Mouse (Mus musculus): Measurements from ENCODE around the gene Efcab6. TPM values are rescaled to one million over a fixed set of nuclear protein-coding genes. Genes with fewer than 3 reads are reported as not detected.
A peak's percentile ranks its signal among the peaks of the same experiment; 100 is the strongest.

The Efcab6 gene
- total RNA-seq, 2 experiments from 2014 or later: 0.67 TPM; not detected in 1

DNA sequence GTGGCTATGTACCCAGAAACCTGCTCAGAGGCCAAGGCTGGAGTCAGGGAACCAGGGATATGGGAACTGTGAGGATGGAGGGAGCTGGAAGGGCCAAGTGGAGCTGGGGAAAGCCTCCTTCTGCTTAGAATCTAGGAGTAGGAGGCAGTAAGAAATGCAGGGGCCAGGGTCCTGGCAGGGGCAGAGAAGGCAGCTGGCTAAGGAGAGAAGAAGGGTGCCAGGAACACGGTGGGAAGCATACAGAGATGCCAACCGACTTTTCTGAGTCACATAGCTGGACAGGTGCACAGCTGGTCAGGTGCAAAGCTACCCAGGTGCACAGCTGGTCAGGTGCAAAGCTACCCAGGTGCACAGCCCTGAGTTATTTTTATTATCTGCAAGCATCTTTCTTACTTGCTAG is 187.3 kb downstream of the Efcab6 start:
- no peak for DNase-seq

DNA sequence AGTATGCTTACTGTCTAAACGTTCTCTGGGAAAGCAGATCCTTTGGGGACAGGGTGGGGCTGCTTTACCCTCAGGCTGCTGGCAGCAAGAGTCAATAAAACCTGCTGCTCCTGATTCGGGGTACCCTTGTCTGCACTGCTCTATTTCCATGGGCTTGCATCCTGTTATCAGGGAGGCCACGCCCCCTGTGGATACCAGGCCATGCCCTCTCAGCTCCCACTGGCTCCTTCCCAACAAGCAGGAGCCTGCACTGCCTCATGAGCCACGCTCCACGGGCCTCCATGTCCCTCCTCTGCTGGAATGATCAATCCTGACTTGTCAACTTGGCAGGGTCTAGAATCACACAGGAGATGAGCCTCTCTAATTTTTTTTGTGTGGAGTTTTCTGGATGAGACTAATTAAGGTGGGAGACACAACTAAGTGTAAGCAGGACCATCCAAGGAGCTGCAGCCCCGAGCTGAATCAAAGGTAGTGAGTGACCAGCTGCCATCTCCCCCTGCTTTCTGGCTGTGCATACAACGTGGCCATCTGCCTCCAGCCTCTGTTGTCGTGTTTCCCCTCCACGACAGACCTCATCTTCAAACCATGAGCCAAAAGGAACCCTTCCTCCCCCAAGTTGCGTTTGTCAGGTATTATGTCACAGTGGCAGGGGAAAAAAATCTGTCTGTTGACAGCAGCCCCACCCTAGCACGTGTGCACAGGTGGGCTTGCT is 187.9 kb downstream of the Efcab6 start:
- DNase-seq: no peak

DNA sequence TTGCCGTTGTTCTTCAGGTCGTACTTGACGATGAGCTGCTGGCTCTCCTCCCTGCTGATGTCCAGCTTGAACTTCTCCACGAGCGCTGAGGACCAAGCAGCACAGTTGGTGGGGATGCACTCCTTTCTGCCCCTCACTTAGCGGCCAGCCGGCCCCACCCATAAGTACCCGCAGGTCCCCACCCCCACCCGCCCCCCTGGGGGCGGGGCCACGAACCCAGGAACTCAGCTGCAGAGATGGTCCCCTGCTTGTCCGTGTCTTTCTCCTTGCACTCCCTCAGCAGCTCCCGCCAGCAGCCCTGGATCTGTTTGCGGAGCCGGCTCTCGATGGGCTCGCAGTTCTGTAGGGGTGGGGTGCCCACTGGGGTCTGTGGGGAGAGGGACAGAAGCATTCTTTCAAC is 194.2 kb downstream of the Efcab6 start:
- DNase-seq: peak; percentile 10

DNA sequence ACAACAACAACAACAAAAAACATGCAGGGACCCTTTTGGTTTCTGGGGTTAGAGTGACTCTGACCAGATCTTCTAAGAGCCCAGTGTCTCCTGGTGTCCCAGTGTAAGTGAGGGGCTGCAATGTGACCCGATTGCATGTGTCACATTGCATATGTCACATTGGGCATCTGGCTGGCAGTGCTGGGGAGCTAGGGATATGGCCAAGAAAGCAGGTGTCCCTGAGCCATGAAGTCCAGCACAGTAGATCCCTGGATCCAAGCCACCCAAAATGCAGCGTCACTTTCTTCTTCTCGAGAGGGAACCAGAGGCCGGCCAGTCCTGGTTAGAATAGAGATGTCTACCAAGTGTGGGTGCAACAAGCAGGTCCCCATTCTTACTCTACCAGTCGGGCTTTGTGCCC is 199.6 kb downstream of the Efcab6 start:
- DNase-seq: no peak

- peak; percentile 83 for DNase-seq
These were observed 208.1 kb downstream of the Efcab6 start for GRCm38 (mm10) chr15:83857129-83857528.

- no peak for DNase-seq
These were observed 211.8 kb downstream of the Efcab6 start for GRCm38 (mm10) chr15:83853400-83853811.

DNA sequence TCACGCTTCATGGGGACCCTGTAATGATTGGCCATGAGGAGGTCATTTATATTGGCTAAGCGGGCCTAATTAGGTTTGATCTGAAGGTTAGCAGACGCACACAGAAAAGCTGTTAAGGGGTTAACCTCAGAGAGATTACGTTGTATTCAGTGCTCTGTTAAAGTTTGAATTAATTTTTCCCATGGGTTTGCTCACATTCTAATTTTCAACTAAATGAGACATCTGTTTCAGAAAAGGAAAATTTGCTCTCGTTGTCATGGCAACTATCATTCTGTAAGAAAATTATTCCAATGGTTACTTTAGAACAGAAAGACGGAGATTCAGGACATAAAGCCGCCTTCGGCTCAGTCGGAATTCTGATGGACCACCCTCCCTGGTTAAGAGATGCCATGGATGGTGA is 217.0 kb downstream of the Efcab6 start:
- DNase-seq: no peak

DNA sequence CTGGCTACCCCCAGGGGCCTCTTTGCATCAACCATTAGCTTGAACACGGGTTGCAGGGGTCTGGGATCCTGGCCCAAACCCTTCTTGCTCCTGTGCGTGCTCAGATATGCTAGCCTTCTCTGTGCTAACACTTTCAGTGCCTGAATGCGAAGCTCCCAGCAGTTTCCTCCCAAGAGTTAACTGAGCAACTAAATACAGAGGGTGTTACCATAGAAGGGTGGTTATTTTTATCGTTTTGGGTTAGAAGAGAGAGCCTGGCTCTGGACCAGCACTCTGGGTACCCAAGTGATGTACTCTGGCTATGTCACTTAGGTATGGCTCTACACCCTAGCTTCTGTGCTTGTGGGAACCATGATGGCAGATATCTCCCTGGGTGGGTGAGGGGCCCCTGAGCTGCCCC is 217.7 kb downstream of the Efcab6 start:
- DNase-seq: no peak

DNA sequence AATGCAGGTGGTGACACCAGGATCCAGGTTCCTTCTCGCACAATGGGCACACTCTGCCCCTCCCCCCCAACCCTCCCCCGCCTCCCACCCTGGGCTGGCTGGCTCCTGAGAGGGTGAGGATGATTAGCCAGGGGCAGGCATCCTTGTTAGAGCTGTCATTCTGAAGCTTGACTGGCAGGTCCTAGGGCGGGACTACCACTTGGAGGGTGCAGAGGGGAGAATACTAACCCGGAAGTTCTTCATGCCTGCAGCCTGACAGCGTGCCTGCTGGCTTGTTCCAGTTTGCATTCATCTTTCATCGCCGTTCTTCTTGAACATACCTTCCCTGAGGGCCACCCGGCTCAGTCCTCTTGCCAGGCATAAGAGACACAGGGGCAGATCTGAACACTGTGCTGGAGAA is 218.6 kb downstream of the Efcab6 start:
- no peak for DNase-seq

GRCm38 (mm10) chr15:83845734-83846133 is 219.4 kb downstream of the Efcab6 start:
- no peak for DNase-seq

DNA sequence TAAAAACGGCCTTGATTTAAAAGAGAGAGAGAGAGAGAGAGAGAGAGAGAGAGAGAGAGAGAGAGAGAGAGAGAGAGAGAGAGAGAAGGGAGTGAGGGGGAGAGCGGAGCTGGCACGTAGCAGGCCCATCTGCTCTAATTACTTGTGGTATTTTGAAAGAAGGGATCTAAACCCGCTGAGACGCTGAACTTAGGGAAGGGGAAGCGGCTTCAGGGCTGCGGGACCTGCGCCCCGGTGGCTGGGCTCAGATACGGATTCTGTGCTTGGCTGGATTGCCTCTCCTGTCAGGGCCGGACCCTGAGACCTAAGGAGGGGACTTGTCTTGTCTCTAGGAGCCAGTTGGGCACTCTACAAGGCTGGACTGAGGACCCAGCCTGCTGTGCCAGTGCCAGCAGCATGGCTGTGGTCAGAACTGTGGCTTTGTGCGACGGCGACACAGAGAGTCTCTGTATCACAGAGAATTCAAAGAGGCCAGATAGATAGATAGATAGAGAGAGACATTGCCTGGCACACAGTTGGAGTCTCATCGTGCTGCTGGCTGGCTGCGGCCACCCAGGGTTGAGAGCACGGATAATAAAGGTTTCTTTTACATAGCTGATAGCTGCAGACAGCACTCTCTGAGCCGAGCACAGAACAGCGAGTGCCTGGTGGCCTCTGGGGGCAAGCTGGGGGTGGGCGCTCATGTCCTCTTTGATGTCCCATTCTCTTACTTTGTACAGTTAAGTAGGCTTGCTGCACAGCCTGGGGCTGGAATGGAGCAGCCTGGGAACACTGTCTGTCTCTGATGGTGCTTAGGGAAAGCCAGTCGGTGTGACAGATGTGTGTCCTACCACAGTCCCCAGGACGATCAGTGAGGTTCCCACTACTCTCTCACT is 222.0 kb downstream of the Efcab6 start:
- DNase-seq: no peak

DNA sequence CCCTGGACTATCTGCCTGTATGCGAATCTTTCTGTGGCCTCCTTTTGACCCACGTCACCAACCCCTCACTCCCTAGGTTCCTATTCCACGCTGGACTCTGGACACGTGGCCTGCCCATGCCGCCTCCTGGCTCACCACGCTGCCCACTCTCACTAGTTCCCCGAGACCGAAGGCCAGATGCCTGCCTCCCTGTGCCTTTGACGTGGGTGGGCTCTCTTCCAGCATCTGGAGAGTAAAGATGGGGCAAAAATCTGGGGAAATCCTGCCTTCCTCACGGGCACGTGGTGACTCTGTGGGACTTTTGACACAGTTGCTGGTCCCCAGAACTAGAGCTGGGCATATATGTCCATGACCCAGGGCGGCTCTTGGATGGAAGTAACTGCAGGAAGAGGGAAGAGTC is 222.8 kb downstream of the Efcab6 start:
- no peak for DNase-seq

DNA sequence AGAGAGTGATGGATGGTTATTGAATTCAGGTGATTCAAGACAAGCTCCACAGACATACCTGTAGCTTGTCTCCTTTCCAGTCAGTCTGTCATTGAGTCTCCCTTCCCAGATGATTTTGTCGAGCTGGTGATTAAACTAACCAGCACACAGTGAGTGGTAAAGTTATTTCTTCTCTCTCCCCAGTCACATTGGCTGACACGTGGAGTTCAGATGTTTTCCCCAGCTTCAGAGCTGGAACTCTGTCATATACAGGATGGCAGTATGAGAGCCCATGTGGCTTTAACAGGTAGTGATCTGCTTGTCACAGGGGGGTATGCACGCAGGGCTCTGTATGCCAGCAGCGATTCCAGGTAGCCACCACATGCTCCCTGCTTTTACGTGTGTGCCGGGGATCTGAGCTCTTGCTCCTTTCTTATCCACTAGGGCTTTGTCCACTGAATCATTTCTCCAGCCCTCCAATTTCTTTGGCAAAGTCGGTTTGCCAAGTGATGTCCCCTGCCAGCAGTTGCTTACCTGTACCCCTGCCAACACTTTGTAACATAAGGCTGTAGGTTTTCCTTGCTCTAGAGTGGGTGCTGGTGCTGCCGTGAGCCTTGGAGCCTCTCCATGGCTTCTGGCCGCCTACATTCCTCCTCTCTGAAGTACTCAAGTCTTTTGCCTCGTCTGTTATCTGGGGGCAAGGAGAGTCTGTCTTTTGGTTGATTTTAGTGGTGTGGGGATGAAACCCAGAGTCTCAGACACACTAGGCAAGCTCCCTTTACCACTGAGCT is 224.0 kb downstream of the Efcab6 start:
- no peak for DNase-seq

DNA sequence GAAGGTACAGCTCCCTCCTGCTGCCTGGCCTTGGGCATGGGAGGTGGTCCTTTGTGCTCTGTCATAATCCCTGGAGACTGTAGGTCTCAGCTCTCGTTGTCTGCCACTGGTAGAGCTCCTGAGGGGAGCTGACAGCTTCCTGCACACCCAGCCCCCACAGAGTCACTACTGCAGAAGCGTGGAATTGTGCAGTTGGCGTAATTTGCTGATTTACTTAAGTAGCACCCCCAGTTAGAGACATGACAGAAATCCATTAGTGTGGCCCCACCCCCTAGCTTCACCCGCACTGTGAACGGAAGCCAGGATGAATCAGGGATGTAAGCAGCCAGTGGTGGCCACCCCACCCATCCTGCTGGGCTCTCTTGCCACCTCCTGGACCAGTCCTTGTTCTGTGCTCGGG is 232.9 kb downstream of the Efcab6 start:
- no peak for DNase-seq

DNA sequence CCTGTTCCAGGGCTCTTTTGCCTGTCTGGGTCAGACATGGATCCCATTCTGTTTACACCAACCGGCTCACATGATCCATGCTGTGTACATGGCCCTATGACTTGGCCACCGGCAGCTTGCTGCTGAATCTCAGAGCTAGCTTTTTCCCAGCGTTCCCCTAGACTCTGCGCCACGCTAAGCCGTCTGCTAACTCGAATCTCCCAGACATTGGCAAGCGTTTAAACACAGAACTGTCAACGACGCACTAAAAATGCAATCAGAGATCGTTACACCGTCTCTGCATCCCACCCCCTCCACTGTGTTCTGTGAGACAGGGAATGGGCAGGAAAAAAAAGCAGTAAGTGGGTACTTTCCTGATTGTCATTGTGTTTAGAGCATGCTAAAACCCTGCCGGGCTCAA is 236.0 kb downstream of the Efcab6 start:
- no peak for DNase-seq

DNA sequence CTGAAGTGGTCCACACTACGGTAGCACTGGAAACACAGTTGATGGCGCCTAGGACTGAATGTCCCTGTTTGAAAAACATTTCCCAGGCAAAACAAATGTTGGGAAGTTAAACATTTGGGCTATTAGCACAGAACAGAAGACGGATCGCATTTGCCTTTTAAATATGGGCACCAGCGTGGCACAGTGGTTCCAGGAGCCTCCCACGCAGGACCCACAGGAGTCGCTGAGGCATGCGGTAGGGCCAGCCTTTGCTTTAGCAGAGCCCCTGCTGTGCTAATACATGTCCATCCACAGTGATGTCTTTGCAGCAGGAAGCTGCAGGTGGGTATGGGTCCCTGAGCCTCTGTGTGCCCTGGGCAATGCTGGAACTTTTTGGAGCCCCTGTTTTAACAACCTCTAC is 237.2 kb downstream of the Efcab6 start:
- no peak for DNase-seq

Other genes starting within 250 kb of the Efcab6 start
- gene Sult4a1, start 40.4 kb upstream of the Efcab6 start, total RNA-seq (2021): 10 to 100 TPM in 1 of 2 experiments, 1 to 10 TPM in 1; 6.7 to 12.4 TPM
- under 1 TPM; 0.12 to 0.18 TPM for gene Pnpla5, start 57.8 kb upstream of the Efcab6 start, total RNA-seq (2021)
- gene Pnpla3, start 102.5 kb upstream of the Efcab6 start, total RNA-seq (2021): 10 to 100 TPM; 47.6 to 65.6 TPM
- 100 to 1,000 TPM; 240 to 293 TPM for gene Samm50, start 126.9 kb upstream of the Efcab6 start, total RNA-seq (2021)
- 10 to 100 TPM; 33.2 to 42.1 TPM for gene Parvb, start 166.7 kb upstream of the Efcab6 start, total RNA-seq (2021)